Mouse (Mus musculus) lung, postnatal 0 days (tissue): ENCODE measurements at regions not wholly inside any gene's neighbourhood (a gene's known extent, or its start where the extent isn't known, plus 50 kb on each side); places are given as distances from the start of the nearest gene placed in this dataset.

Experiments
- CTCF ChIP-seq: IDR thresholded peaks from 2 replicates; pipeline ENCODE4 v1.5.1; 2016; ENCODE audit warnings: antibody characterized with exemption, mild to moderate bottlenecking
- EP300 ChIP-seq: IDR thresholded peaks from 2 replicates; pipeline ENCODE4 v1.6.1; 2016; ENCODE audit warnings: antibody characterized with exemption, mild to moderate bottlenecking, control low read depth

DNA sequence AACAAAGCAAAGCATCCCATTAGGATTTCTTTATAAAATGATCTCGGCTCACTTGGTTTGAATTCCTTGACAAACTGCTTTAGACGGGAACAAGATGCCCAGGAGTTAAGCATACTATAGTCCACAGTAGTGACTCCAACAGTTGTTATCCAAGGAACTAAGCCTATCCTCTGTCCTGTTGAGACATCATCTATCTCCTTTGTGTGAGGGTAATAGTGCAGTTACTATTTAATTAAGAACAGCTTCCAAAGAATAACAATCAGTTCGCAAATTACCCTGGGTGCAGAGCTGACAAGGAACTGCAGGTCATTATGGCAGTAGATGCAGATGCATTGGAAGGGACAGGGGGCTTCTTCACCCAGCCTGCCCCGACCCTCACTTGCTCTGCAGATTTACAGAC is 115.7 kb upstream of the Slc24a5 start:
- TF ChIP-seq EP300 (no peak), CTCF (no peak)
